Mouse (Mus musculus) left cerebral cortex, postnatal 14 days (tissue): ENCODE measurements around the gene Tlr2. TPM values are rescaled to one million over a fixed set of nuclear protein-coding genes. Genes with fewer than 3 reads are reported as not detected.

Experiments
- total RNA-seq, 2 experiments: library from RNA; stranded (reverse); gene quantifications; 2 replicates each; pipeline ENCODE4 v1.2.3; 2021

Gene Tlr2
- total RNA-seq, 2 experiments from 2014 or later = 0.66 to 0.89 TPM

Other genes with a start within 250 kb of the Tlr2 start
- gene Sfrp2, start 75.4 kb downstream of the Tlr2 start, total RNA-seq = 1 to 10 TPM; 4.2 to 5.7 TPM
- gene Tmem131l, start 198.4 kb upstream of the Tlr2 start, total RNA-seq = 10 to 100 TPM; 29.6 to 35.8 TPM